Mouse (Mus musculus): ENCODE data around the gene Serpina1b. TPM values are rescaled to one million over a fixed set of nuclear protein-coding genes. Genes with fewer than 3 reads are reported as not detected.
"Not testable (repeated sequence)": the region's sequence is repeated elsewhere in the genome, so short reads cannot be mapped to it uniquely, and the experiment has no call there.

Serpina1b gene
- polyA plus RNA-seq, 1 experiment from 2014 or later = 1.8 TPM

DNA sequence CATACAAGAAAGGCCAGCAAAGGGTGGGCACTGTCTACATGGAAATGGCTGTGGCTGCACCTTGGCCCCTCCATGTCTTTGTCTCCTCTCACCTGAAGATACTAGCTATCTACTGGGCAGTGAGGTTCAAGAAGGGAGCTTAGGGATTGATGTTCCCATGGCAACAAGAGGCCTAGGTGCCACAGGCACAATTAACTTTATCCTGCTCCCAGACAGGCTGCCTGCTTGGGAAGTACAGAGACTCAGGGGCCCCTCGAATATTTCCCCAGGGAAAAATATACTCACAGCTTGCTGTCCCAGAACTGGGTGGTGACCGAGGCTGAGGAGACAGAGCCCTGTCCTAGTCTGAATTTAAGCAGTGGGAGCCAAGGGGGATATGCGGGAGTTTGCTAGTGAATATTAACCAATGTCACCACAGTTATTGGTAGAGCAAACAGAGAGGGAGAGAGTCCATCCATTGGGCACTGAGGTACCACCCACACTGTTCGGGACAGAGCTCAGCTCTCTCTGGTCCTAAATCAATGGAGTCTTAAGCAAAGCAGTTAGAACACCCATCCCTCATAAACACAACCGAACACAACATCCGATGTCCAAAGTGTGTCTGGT is 56.8 kb downstream of the Serpina1b start, which contains the start of gene Serpina1d:
TSS of gene Serpina1d (minus strand) at position 347 of the 606 bp plus-strand sequence.
- not testable (repeated sequence) for H3K27me3 ChIP-seq (ENCODE audit: control insufficient read depth, insufficient read depth, low read depth, low read length); H3K9me3 ChIP-seq (ENCODE audit: control insufficient read depth, low read length); H3K9ac ChIP-seq (ENCODE audit: low read length); H3K4me1 ChIP-seq (replicated peaks; ENCODE audit: control insufficient read depth, insufficient read depth, low read length); H3K36me3 ChIP-seq (ENCODE audit: control insufficient read depth, insufficient read depth, low read length); H3K4me3 ChIP-seq (ENCODE audit: low read length); H3K4me2 ChIP-seq (ENCODE audit: low read depth, low read length); H3K27ac ChIP-seq (ENCODE audit: low read length); ATAC-seq (ENCODE audit: low read depth)
- 70% methylated on average over 6 of the region's 6 CpGs for WGBS

DNA sequence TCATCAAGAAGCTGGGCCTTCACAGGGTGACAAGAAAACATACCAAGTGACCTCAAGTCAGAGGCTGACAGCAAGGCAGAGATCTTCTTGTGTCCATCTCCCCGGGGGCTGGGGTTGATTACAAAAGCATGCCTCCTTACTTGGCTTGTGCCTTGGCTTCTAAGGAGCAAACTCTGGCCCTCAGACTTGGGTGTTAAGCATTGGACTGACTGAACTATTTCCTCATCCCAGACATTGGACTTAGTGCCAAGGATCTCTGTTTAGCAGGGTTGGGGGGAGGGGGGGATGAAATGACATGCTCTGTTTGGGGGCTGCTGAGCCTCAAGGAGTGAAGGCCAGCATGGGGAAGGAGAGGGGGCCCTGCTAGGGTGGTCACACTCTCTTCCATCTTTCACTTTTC is 59.6 kb downstream of the Serpina1b start:
- H3K4me2 ChIP-seq (ENCODE audit: low read depth, low read length); H3K9me3 ChIP-seq (ENCODE audit: control insufficient read depth, low read length); ATAC-seq (ENCODE audit: low read depth); H3K4me3 ChIP-seq (ENCODE audit: low read length); H3K27ac ChIP-seq (ENCODE audit: low read length); H3K27me3 ChIP-seq (ENCODE audit: control insufficient read depth, insufficient read depth, low read depth, low read length); H3K9ac ChIP-seq (ENCODE audit: low read length); H3K4me1 ChIP-seq (replicated peaks; ENCODE audit: control insufficient read depth, insufficient read depth, low read length); H3K36me3 ChIP-seq (ENCODE audit: control insufficient read depth, insufficient read depth, low read length): not testable (repeated sequence)
- 42% methylated on average over 1 of the region's 1 CpGs for WGBS

DNA sequence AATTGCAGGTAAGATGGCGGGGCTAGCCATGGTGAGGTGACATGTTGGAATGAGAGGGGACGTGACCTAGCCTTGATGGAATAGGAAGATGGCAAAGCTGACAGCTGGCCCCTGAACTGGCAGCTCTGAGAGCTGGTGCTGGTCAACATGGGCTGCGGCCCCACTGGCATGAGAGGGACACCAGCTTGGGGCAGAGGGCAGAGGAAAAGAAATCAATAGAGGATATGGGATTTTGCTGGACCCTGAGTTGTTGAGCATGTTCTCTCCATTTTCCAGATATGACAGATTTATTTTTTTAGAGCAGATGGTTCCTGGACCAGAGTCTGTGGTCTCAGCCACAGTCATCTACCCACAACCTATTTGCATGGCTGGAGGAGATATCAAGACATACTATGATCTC is 67.1 kb downstream of the Serpina1b start:
- H3K4me1 ChIP-seq (replicated peaks; ENCODE audit: control insufficient read depth, insufficient read depth, low read length); H3K27ac ChIP-seq (ENCODE audit: low read length); ATAC-seq (ENCODE audit: low read depth); H3K27me3 ChIP-seq (ENCODE audit: control insufficient read depth, insufficient read depth, low read depth, low read length); H3K4me2 ChIP-seq (ENCODE audit: low read depth, low read length); H3K9ac ChIP-seq (ENCODE audit: low read length); H3K9me3 ChIP-seq (ENCODE audit: control insufficient read depth, low read length); H3K36me3 ChIP-seq (ENCODE audit: control insufficient read depth, insufficient read depth, low read length); H3K4me3 ChIP-seq (ENCODE audit: low read length): not testable (repeated sequence)
- 73% methylated on average over 3 of the region's 3 CpGs for WGBS

GRCm38 (mm10) chr12:103760316-103760715 is 69.9 kb downstream of the Serpina1b start:
- H3K36me3 ChIP-seq (ENCODE audit: control insufficient read depth, insufficient read depth, low read length); ATAC-seq (ENCODE audit: low read depth); H3K9ac ChIP-seq (ENCODE audit: low read length); H3K4me2 ChIP-seq (ENCODE audit: low read depth, low read length); H3K27me3 ChIP-seq (ENCODE audit: control insufficient read depth, insufficient read depth, low read depth, low read length); H3K4me3 ChIP-seq (ENCODE audit: low read length); H3K27ac ChIP-seq (ENCODE audit: low read length); H3K4me1 ChIP-seq (replicated peaks; ENCODE audit: control insufficient read depth, insufficient read depth, low read length); H3K9me3 ChIP-seq (ENCODE audit: control insufficient read depth, low read length): not testable (repeated sequence)
- WGBS = 85% methylated on average over 3 of the region's 3 CpGs

- not testable (repeated sequence) for H3K4me3 ChIP-seq (ENCODE audit: low read length); H3K4me2 ChIP-seq (ENCODE audit: low read depth, low read length); H3K36me3 ChIP-seq (ENCODE audit: control insufficient read depth, insufficient read depth, low read length); H3K4me1 ChIP-seq (replicated peaks; ENCODE audit: control insufficient read depth, insufficient read depth, low read length); H3K9ac ChIP-seq (ENCODE audit: low read length); H3K27ac ChIP-seq (ENCODE audit: low read length); H3K9me3 ChIP-seq (ENCODE audit: control insufficient read depth, low read length); ATAC-seq (ENCODE audit: low read depth); H3K27me3 ChIP-seq (ENCODE audit: control insufficient read depth, insufficient read depth, low read depth, low read length)
- 82% methylated on average over 5 of the region's 5 CpGs for WGBS
These were observed 84.2 kb downstream of the Serpina1b start for GRCm38 (mm10) chr12:103745957-103746356.

- not testable (repeated sequence) for H3K9me3 ChIP-seq (ENCODE audit: control insufficient read depth, low read length); H3K4me3 ChIP-seq (ENCODE audit: low read length); H3K9ac ChIP-seq (ENCODE audit: low read length); H3K36me3 ChIP-seq (ENCODE audit: control insufficient read depth, insufficient read depth, low read length); H3K27me3 ChIP-seq (ENCODE audit: control insufficient read depth, insufficient read depth, low read depth, low read length); H3K27ac ChIP-seq (ENCODE audit: low read length); H3K4me2 ChIP-seq (ENCODE audit: low read depth, low read length); ATAC-seq (ENCODE audit: low read depth); H3K4me1 ChIP-seq (replicated peaks; ENCODE audit: control insufficient read depth, insufficient read depth, low read length)
- 74% methylated on average over 5 of the region's 6 CpGs for WGBS
These were observed 92.2 kb downstream of the Serpina1b start for GRCm38 (mm10) chr12:103737791-103738580.

- 80% methylated on average over 4 of the region's 4 CpGs for WGBS
- H3K27ac ChIP-seq (ENCODE audit: low read length); H3K9me3 ChIP-seq (ENCODE audit: control insufficient read depth, low read length); H3K27me3 ChIP-seq (ENCODE audit: control insufficient read depth, insufficient read depth, low read depth, low read length); H3K9ac ChIP-seq (ENCODE audit: low read length); H3K36me3 ChIP-seq (ENCODE audit: control insufficient read depth, insufficient read depth, low read length); H3K4me2 ChIP-seq (ENCODE audit: low read depth, low read length); H3K4me3 ChIP-seq (ENCODE audit: low read length); H3K4me1 ChIP-seq (replicated peaks; ENCODE audit: control insufficient read depth, insufficient read depth, low read length); ATAC-seq (ENCODE audit: low read depth): not testable (repeated sequence)
These were observed 94.6 kb downstream of the Serpina1b start for GRCm38 (mm10) chr12:103735566-103735965.

- H3K4me3 ChIP-seq (ENCODE audit: low read length); H3K4me2 ChIP-seq (ENCODE audit: low read depth, low read length); ATAC-seq (ENCODE audit: low read depth); H3K27me3 ChIP-seq (ENCODE audit: control insufficient read depth, insufficient read depth, low read depth, low read length); H3K9me3 ChIP-seq (ENCODE audit: control insufficient read depth, low read length); H3K4me1 ChIP-seq (replicated peaks; ENCODE audit: control insufficient read depth, insufficient read depth, low read length); H3K27ac ChIP-seq (ENCODE audit: low read length); H3K36me3 ChIP-seq (ENCODE audit: control insufficient read depth, insufficient read depth, low read length); H3K9ac ChIP-seq (ENCODE audit: low read length): not testable (repeated sequence)
- WGBS = 73% methylated on average over 4 of the region's 4 CpGs
These were observed 95.1 kb downstream of the Serpina1b start for GRCm38 (mm10) chr12:103735101-103735500.

DNA sequence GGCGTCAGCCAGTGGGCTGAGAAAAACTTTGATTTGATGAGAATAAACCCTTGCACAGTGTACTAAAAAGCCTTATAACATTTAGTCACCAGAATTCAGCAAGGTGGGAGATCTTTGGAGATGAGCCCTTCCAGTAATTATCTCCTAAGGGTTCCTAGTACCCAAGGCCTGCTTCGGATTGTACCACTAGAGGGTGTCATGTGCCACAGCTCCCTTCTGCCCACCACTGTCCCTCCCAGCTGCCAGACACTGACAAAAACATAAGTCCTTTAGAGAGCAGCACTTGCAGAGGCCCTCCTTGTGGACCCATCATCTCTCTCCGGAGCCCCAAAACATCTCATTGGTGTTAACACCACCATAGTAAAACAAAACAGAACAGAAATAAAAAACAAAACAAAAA is 118.6 kb downstream of the Serpina1b start:
- H3K27ac ChIP-seq (ENCODE audit: low read length) = no peak overlapping the region
- H3K4me1 ChIP-seq (replicated peaks; ENCODE audit: control insufficient read depth, insufficient read depth, low read length) = no peaks in the 10 kb centered on the region
- 74% methylated on average over 3 of the region's 3 CpGs for WGBS
- no peak overlapping the region for H3K4me3 ChIP-seq (ENCODE audit: low read length)
- no peaks in the 10 kb centered on the region for H3K27me3 ChIP-seq (ENCODE audit: control insufficient read depth, insufficient read depth, low read depth, low read length)
- H3K9me3 ChIP-seq (ENCODE audit: control insufficient read depth, low read length) = no peaks in the 10 kb centered on the region
- no peak overlapping the region for H3K9ac ChIP-seq (ENCODE audit: low read length)
- no peak for ATAC-seq (ENCODE audit: low read depth)
- no peak overlapping the region for H3K4me2 ChIP-seq (ENCODE audit: low read depth, low read length)
- H3K36me3 ChIP-seq (ENCODE audit: control insufficient read depth, insufficient read depth, low read length) = no peaks in the 10 kb centered on the region
